Mouse (Mus musculus): ENCODE measurements around the gene Pex14. TPM values are rescaled to one million over a fixed set of nuclear protein-coding genes. Genes with fewer than 3 reads are reported as not detected.

Gene Pex14
- polyA plus RNA-seq, 1 experiment from 2014 or later: 50.3 TPM

GRCm38 (mm10) chr4:148922221-148922700 lies 177.4 kb downstream of the Pex14 start:
- Histone ChIP-seq H3K9ac (no peak overlapping the region), H3K4me2 (no peak overlapping the region), H3K4me3 (replicated peaks) (no peak overlapping the region), H3K27ac (no peak overlapping the region), H3K36me3 (no peaks in the 10 kb centered on the region), H3K4me1 (peaks cover 66% of the 10 kb centered on the region), H3K27me3 (replicated peaks) (peaks cover 5% of the 10 kb centered on the region; the same call in 1 of the 2 replicates), H3K9me3 (no peaks in the 10 kb centered on the region)
- WGBS: 23% methylated on average over 16 of the region's 16 CpGs
- ATAC-seq (ENCODE audit: insufficient read depth, low FRiP score, low read depth): no peak

GRCm38 (mm10) chr4:148920610-148921009 lies 179.1 kb downstream of the Pex14 start:
- ATAC-seq (ENCODE audit: insufficient read depth, low FRiP score, low read depth): no peak

GRCm38 (mm10) chr4:148918707-148919447 lies 180.8 kb downstream of the Pex14 start:
- no peak for ATAC-seq (ENCODE audit: insufficient read depth, low FRiP score, low read depth)

More at GRCm38 (mm10) chr4:148920610-148921009, 179.1 kb downstream of the Pex14 start:
- Histone ChIP-seq H3K9me3 (no peaks in the 10 kb centered on the region), H3K9ac (no peak overlapping the region), H3K27me3 (replicated peaks) (peaks cover 5% of the 10 kb centered on the region; the same call in 1 of the 2 replicates), H3K4me2 (no peak overlapping the region), H3K4me3 (replicated peaks) (no peak overlapping the region), H3K27ac (no peak overlapping the region), H3K36me3 (no peaks in the 10 kb centered on the region), H3K4me1 (peaks cover 50% of the 10 kb centered on the region)
- 67% methylated on average over 11 of the region's 11 CpGs for WGBS

GRCm38 (mm10) chr4:148915849-148916248 lies 183.8 kb downstream of the Pex14 start:
- no peaks in the 10 kb centered on the region for H3K9me3 ChIP-seq
- H3K4me1 ChIP-seq: peaks cover 52% of the 10 kb centered on the region
- H3K9ac ChIP-seq: no peak overlapping the region
- H3K4me3 ChIP-seq (replicated peaks): no peak overlapping the region
- no peaks in the 10 kb centered on the region for H3K27me3 ChIP-seq (replicated peaks)
- ATAC-seq (ENCODE audit: insufficient read depth, low FRiP score, low read depth): no peak
- WGBS: 73% methylated on average over 15 of the region's 15 CpGs
- H3K27ac ChIP-seq: no peak overlapping the region
- H3K4me2 ChIP-seq: no peak overlapping the region
- H3K36me3 ChIP-seq: no peaks in the 10 kb centered on the region

More at GRCm38 (mm10) chr4:148918707-148919447, 180.8 kb downstream of the Pex14 start:
- Histone ChIP-seq H3K27me3 (replicated peaks) (peaks cover 5% of the 10 kb centered on the region; the same call in 1 of the 2 replicates), H3K4me2 (no peak overlapping the region), H3K4me3 (replicated peaks) (no peak overlapping the region), H3K9ac (no peak overlapping the region), H3K36me3 (no peaks in the 10 kb centered on the region), H3K9me3 (no peaks in the 10 kb centered on the region), H3K27ac (no peak overlapping the region), H3K4me1 (peaks cover 52% of the 10 kb centered on the region)
- 61% methylated on average over 15 of the region's 15 CpGs for WGBS

- 46% methylated on average over 10 of the region's 10 CpGs for WGBS
- no peak overlapping the region for H3K4me2 ChIP-seq
- peaks cover 54% of the 10 kb centered on the region for H3K4me1 ChIP-seq
- ATAC-seq (ENCODE audit: insufficient read depth, low FRiP score, low read depth): peak; percentile 65
- H3K4me3 ChIP-seq (replicated peaks): no peak overlapping the region
- no peaks in the 10 kb centered on the region for H3K9me3 ChIP-seq
- no peaks in the 10 kb centered on the region for H3K36me3 ChIP-seq
- no peak overlapping the region for H3K9ac ChIP-seq
- no peaks in the 10 kb centered on the region for H3K27me3 ChIP-seq (replicated peaks)
- H3K27ac ChIP-seq: 0 out of 2 replicates have a peak overlapping the region, but pooled peaks have one; percentile 11
These were observed 184.6 kb downstream of the Pex14 start for GRCm38 (mm10) chr4:148914863-148915622.

GRCm38 (mm10) chr4:148912826-148913590 lies 186.7 kb downstream of the Pex14 start:
- Histone ChIP-seq H3K27ac (peak overlapping the region; percentile 8; the same call in 1 of the 2 replicates), H3K9ac (no peak overlapping the region), H3K9me3 (no peaks in the 10 kb centered on the region), H3K4me3 (replicated peaks) (no peak overlapping the region), H3K4me2 (no peak overlapping the region), H3K36me3 (no peaks in the 10 kb centered on the region), H3K27me3 (replicated peaks) (no peaks in the 10 kb centered on the region), H3K4me1 (peaks cover 61% of the 10 kb centered on the region; the same call in 1 of the 2 replicates)
- WGBS: 44% methylated on average over 8 of the region's 8 CpGs
- no peak for ATAC-seq (ENCODE audit: insufficient read depth, low FRiP score, low read depth)

- Histone ChIP-seq H3K27ac (no peak overlapping the region), H3K9ac (no peak overlapping the region), H3K4me2 (no peak overlapping the region), H3K27me3 (replicated peaks) (0 out of 2 replicates have a peak, but pooled peaks cover 4% of the 10 kb centered on the region), H3K36me3 (no peaks in the 10 kb centered on the region), H3K4me3 (replicated peaks) (no peak overlapping the region), H3K4me1 (peaks cover 67% of the 10 kb centered on the region; the same call in 1 of the 2 replicates), H3K9me3 (no peaks in the 10 kb centered on the region)
- ATAC-seq (ENCODE audit: insufficient read depth, low FRiP score, low read depth): no peak
- 55% methylated on average over 7 of the region's 7 CpGs for WGBS
These were observed 187.5 kb downstream of the Pex14 start for GRCm38 (mm10) chr4:148912134-148912533.

Other genes with a start within 250 kb of the Pex14 start
- 33.0 and 35.7 TPM in 2 replicates for gene Dffa, start 4.3 kb upstream of the Pex14 start, polyA plus RNA-seq (2015; fragmentation: Nextera tagmentation; extraction: Ambion mirVana)
- 0.35 and 0.41 TPM in 2 replicates for gene Cort, start 26.9 kb upstream of the Pex14 start, polyA plus RNA-seq (2015; fragmentation: Nextera tagmentation; extraction: Ambion mirVana)
- gene Cenps, start 37.8 kb upstream of the Pex14 start, polyA plus RNA-seq (2015; fragmentation: Nextera tagmentation; extraction: Ambion mirVana): 22.6 and 23.7 TPM in 2 replicates
- gene Pgd, start 66.9 kb upstream of the Pex14 start, polyA plus RNA-seq (2015; fragmentation: Nextera tagmentation; extraction: Ambion mirVana): 166 and 178 TPM in 2 replicates
- 31.8 and 39.3 TPM in 2 replicates for gene Kif1b, start 207.8 kb upstream of the Pex14 start, polyA plus RNA-seq (2015; fragmentation: Nextera tagmentation; extraction: Ambion mirVana)

Measured in stomach, embryonic 15.5 days (tissue).